Mouse (Mus musculus): ENCODE measurements around the gene Zfp143.

- TF ChIP-seq EP300 (IDR thresholded peaks at IDR 0.05; ENCODE audit: insufficient read depth, low read depth, low read length) (no peak), CTCF (IDR thresholded peaks at IDR 0.05; ENCODE audit: low read depth, low read length) (no peak)
Observed at GRCm38 (mm10) chr7:110143863-110144262, 82.8 kb downstream of the Zfp143 start.

Data from ES-Bruce4 (cell line).